Mouse (Mus musculus): ENCODE results near the gene Snupn.
"Not testable (repeated sequence)": the region's sequence is repeated elsewhere in the genome, so short reads cannot be mapped to it uniquely, and the experiment has no call there.

The Snupn gene

GRCm38 (mm10) chr9:56950414-56951400 is at the start of gene Snupn:
Snupn (plus strand) TSS chr9:56950878.
- DNase-seq: peak; percentile 94

- no peak for DNase-seq
Measured at GRCm38 (mm10) chr9:56901187-56901586, 49.5 kb upstream of the Snupn start.

- DNase-seq: no peak
Measured at GRCm38 (mm10) chr9:56903662-56904061, 47.0 kb upstream of the Snupn start.

- no peak for DNase-seq
Measured at GRCm38 (mm10) chr9:56907549-56907948, 43.1 kb upstream of the Snupn start.

GRCm38 (mm10) chr9:56909991-56910390 is 40.7 kb upstream of the Snupn start:
- not testable (repeated sequence) for DNase-seq

GRCm38 (mm10) chr9:56911017-56911416 is 39.7 kb upstream of the Snupn start:
- no peak for DNase-seq

- DNase-seq: no peak
Measured at GRCm38 (mm10) chr9:56913991-56914390, 36.7 kb upstream of the Snupn start.

- no peak for DNase-seq
Measured at GRCm38 (mm10) chr9:56915116-56915515, 35.6 kb upstream of the Snupn start.

GRCm38 (mm10) chr9:56915695-56916410 is 34.8 kb upstream of the Snupn start:
- DNase-seq: no peak

- no peak for DNase-seq
Measured at GRCm38 (mm10) chr9:56917131-56917530, 33.5 kb upstream of the Snupn start.

- DNase-seq: no peak
Measured at GRCm38 (mm10) chr9:56918466-56918865, 32.2 kb upstream of the Snupn start.

GRCm38 (mm10) chr9:56922746-56923145 is 27.9 kb upstream of the Snupn start:
- no peak for DNase-seq

GRCm38 (mm10) chr9:56923841-56924650 is 26.6 kb upstream of the Snupn start:
- DNase-seq: no peak

GRCm38 (mm10) chr9:56924651-56925027 is 26.0 kb upstream of the Snupn start:
- peak; percentile 33 to 40 for DNase-seq

GRCm38 (mm10) chr9:56925291-56926024 is 25.2 kb upstream of the Snupn start:
- DNase-seq: no peak

- DNase-seq: no peak
Measured at GRCm38 (mm10) chr9:56926025-56926360, 24.7 kb upstream of the Snupn start.

GRCm38 (mm10) chr9:56926387-56926786 is 24.3 kb upstream of the Snupn start:
- DNase-seq: no peak

- DNase-seq: peak in 1 of 2 experiments; percentile 23
Measured at GRCm38 (mm10) chr9:56927191-56928012, 23.3 kb upstream of the Snupn start.

- peak; percentile 75 to 87 for DNase-seq
Measured at GRCm38 (mm10) chr9:56928041-56928811, 22.5 kb upstream of the Snupn start, which contains the start of gene Snx33. Snx33 (minus strand) TSS chr9:56928371.

GRCm38 (mm10) chr9:56929496-56929895 is 21.2 kb upstream of the Snupn start:
- DNase-seq: no peak

Data from spleen, adult 18-20 months (tissue).